7 mouse cellular contexts compared by ENCODE assay signal in genomic region chr19:50374751-50375150, GRCm38 (mm10).
DNase-seq lines count a peak whose midpoint lies in the region; ATAC-seq and TF ChIP-seq lines count a peak whose summit lies in the region.

No protein-coding gene starts in this region.

- no peak overlapping the region; the same call in 1 of the 2 replicates for H3K4me2 ChIP-seq in kidney, embryonic 14.5 days (replicated peaks; ENCODE audit: low read depth, low read length)
- peak overlapping the region; percentile 32 for H3K4me2 ChIP-seq in embryonic facial prominence, embryonic 14.5 days (ENCODE audit: low read depth, low read length)

- no peak overlapping the region for H3K9ac ChIP-seq in kidney, embryonic 14.5 days (ENCODE audit: low read depth, low read length)
- no peak overlapping the region for H3K9ac ChIP-seq in embryonic facial prominence, embryonic 14.5 days (ENCODE audit: low read depth, low read length)

- H3K9me3 ChIP-seq in kidney, embryonic 14.5 days (ENCODE audit: control insufficient read depth, low read length), result no peaks in the 10 kb centered on the region
- H3K9me3 ChIP-seq in embryonic facial prominence, embryonic 14.5 days (ENCODE audit: control insufficient read depth, low read length), result no peaks in the 10 kb centered on the region

- H3K36me3 ChIP-seq in kidney, embryonic 14.5 days (ENCODE audit: control insufficient read depth, insufficient read depth, low read length), result no peaks in the 10 kb centered on the region
- no peaks in the 10 kb centered on the region for H3K36me3 ChIP-seq in embryonic facial prominence, embryonic 14.5 days (ENCODE audit: control insufficient read depth, insufficient read depth, low read length)

- H3K4me3 ChIP-seq in kidney, embryonic 14.5 days (ENCODE audit: low read length), result no peak overlapping the region
- no peak overlapping the region for H3K4me3 ChIP-seq in embryonic facial prominence, embryonic 14.5 days (ENCODE audit: low read depth, low read length)
- peak overlapping the region; percentile 34 for H3K4me3 ChIP-seq in layer of hippocampus, adult 2 months

- no peak overlapping the region for H3K27ac ChIP-seq in kidney, embryonic 14.5 days (ENCODE audit: low read depth, low read length)
- H3K27ac ChIP-seq in embryonic facial prominence, embryonic 14.5 days (replicated peaks; ENCODE audit: low read depth, low read length), result 0 out of 2 replicates have a peak overlapping the region, but pooled peaks have one; percentile 6
- peak overlapping the region; percentile 23; the same call in 1 of the 2 replicates for H3K27ac ChIP-seq in layer of hippocampus, adult 2 months

- no peaks in the 10 kb centered on the region for H3K27me3 ChIP-seq in kidney, embryonic 14.5 days (ENCODE audit: control insufficient read depth, insufficient read depth, low read length)
- H3K27me3 ChIP-seq in embryonic facial prominence, embryonic 14.5 days (replicated peaks; ENCODE audit: control insufficient read depth, insufficient read depth, low read length), result no peaks in the 10 kb centered on the region

- DNase-seq in kidney, postnatal 10 days, result peak; percentile 58
- peak; percentile 89 for DNase-seq in embryonic facial prominence, embryonic 14.5 days (ENCODE audit: low spot score)
- DNase-seq in frontal cortex, adult 2 months (ENCODE audit: extremely low spot score in 1 of 2, low spot score in 1 of 2), result peak; percentile 14 to 42
- peak; percentile 22 to 43 for DNase-seq in layer of hippocampus, adult 2 months (ENCODE audit: low spot score in 2 of 2)
- DNase-seq in urinary bladder, postnatal 4 days (ENCODE audit: low spot score in 2 of 2), result no peak
- no peak for DNase-seq in spleen, postnatal 4 days (ENCODE audit: low spot score in 2 of 2)

- 62% methylated on average over 10 of the region's 10 CpGs for WGBS in kidney, embryonic 14.5 days
- 36% methylated on average over 10 of the region's 10 CpGs for WGBS in embryonic facial prominence, embryonic 14.5 days

- H3K4me1 ChIP-seq in kidney, embryonic 14.5 days (ENCODE audit: control insufficient read depth, insufficient read depth, low read length), result no peaks in the 10 kb centered on the region
- no peaks in the 10 kb centered on the region for H3K4me1 ChIP-seq in embryonic facial prominence, embryonic 14.5 days (ENCODE audit: control insufficient read depth, insufficient read depth, low read length)

- ATAC-seq in kidney, embryonic 14.5 days (ENCODE audit: low FRiP score, low TSS enrichment), result no peak
- ATAC-seq in embryonic facial prominence, embryonic 14.5 days (ENCODE audit: low read depth), result 0 out of 2 replicates have a peak, but pooled peaks have one; percentile 37

- TF ChIP-seq CTCF in layer of hippocampus, adult 2 months (conservative IDR thresholded peaks at IDR 0.05), result no peak

Comparison
In these comparisons a context has a peak if more than half of its experiments do, and no peak if none do; other contexts are left out.
1. DNase-seq: peak in kidney, postnatal 10 days (single experiment), embryonic facial prominence, embryonic 14.5 days (single experiment), frontal cortex, adult 2 months (2 of 2) and layer of hippocampus, adult 2 months (2 of 2); none in urinary bladder, postnatal 4 days (0 of 2) and spleen, postnatal 4 days (0 of 2).